Mouse (Mus musculus) kidney, adult 11 months (tissue): Measurements from ENCODE around the gene Kndc1.

Experiments
- DNase-seq: peaks from one replicate; pipeline ENCODE4 v3.0.0; 2022

Gene Kndc1

GRCm38 (mm10) chr7:139955505-139955904, 61.0 kb downstream of the Kndc1 start:
- DNase-seq = no peak

GRCm38 (mm10) chr7:139956658-139957057, 62.2 kb downstream of the Kndc1 start:
- DNase-seq = no peak

GRCm38 (mm10) chr7:139957437-139957836, 62.9 kb downstream of the Kndc1 start:
- DNase-seq = no peak

GRCm38 (mm10) chr7:139957958-139958357, 63.5 kb downstream of the Kndc1 start:
- DNase-seq = no peak

GRCm38 (mm10) chr7:139961141-139961540, 66.6 kb downstream of the Kndc1 start:
- DNase-seq = no peak

- no peak for DNase-seq
These were observed 69.3 kb downstream of the Kndc1 start for GRCm38 (mm10) chr7:139963814-139964213.

- DNase-seq = no peak
These were observed 72.7 kb downstream of the Kndc1 start for GRCm38 (mm10) chr7:139967175-139967574.

GRCm38 (mm10) chr7:139968428-139968827, 73.9 kb downstream of the Kndc1 start:
- no peak for DNase-seq

- peak; percentile 55 for DNase-seq
These were observed 75.0 kb downstream of the Kndc1 start for GRCm38 (mm10) chr7:139969348-139970130.

GRCm38 (mm10) chr7:139970216-139970919, 75.9 kb downstream of the Kndc1 start:
- DNase-seq = no peak

GRCm38 (mm10) chr7:139970979-139971378, 76.5 kb downstream of the Kndc1 start:
- DNase-seq = no peak

- DNase-seq = no peak
These were observed 76.9 kb downstream of the Kndc1 start for GRCm38 (mm10) chr7:139971436-139971835.

- no peak for DNase-seq
These were observed 78.4 kb downstream of the Kndc1 start for GRCm38 (mm10) chr7:139972923-139973331.

GRCm38 (mm10) chr7:139974307-139974706, 79.8 kb downstream of the Kndc1 start:
- DNase-seq = no peak

- DNase-seq = no peak
These were observed 81.0 kb downstream of the Kndc1 start for GRCm38 (mm10) chr7:139975471-139975870.

- peak; percentile 81 for DNase-seq
These were observed 83.9 kb downstream of the Kndc1 start, which contains the start of gene 6430531B16Rik for GRCm38 (mm10) chr7:139978278-139978892. TSS of gene 6430531B16Rik (minus strand) at chr7:139978755.

- peak; percentile 12 for DNase-seq
These were observed 84.7 kb downstream of the Kndc1 start for GRCm38 (mm10) chr7:139979011-139979719.

- no peak for DNase-seq
These were observed 86.3 kb downstream of the Kndc1 start for GRCm38 (mm10) chr7:139980778-139981177.

GRCm38 (mm10) chr7:139982058-139982457, 87.6 kb downstream of the Kndc1 start:
- DNase-seq = no peak

- DNase-seq = no peak
These were observed 90.0 kb downstream of the Kndc1 start for GRCm38 (mm10) chr7:139984505-139984904.

- DNase-seq = no peak
These were observed 93.8 kb downstream of the Kndc1 start for GRCm38 (mm10) chr7:139988272-139988671.

GRCm38 (mm10) chr7:139990864-139991394, 96.4 kb downstream of the Kndc1 start:
- DNase-seq = no peak
